Mouse (Mus musculus) urinary bladder, postnatal 10 days (tissue): ENCODE measurements at regions not wholly inside any gene's neighbourhood (a gene's known extent, or its start where the extent isn't known, plus 50 kb on each side); places are given as distances from the start of the nearest gene placed in this dataset.

Experiments
- DNase-seq: peaks from one replicate; pipeline ENCODE4 v3.0.0; 2022; ENCODE audit warnings: low spot score

GRCm38 (mm10) chr7:75400471-75400870, 54.9 kb upstream of the Akap13 start:
- DNase-seq = no peak

DNA sequence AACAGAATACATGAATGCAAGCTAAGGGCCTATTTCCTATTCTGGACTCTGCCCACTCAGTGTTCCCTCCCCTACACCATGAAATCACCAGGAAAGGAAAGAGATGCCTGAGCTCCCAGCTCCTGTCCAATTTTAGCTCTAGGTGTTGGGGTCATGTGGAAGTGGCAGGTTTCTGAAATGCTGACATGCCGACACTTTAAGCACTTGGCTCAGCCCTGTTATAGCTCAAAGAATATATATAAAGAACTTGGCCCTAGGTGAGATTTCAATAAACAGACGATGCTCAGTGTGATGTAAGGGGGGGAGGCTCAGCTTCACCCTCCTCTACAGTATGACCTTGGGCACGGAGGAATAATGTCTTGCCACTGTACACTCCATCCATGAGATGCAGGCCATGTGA, 50.4 kb upstream of the Akap13 start:
- no peak for DNase-seq
